Mouse (Mus musculus) forebrain, embryonic 13.5 days (tissue): ENCODE results near the gene Krtap4-16. TPM values are rescaled to one million over a fixed set of nuclear protein-coding genes. Genes with fewer than 3 reads are reported as not detected.

Experiments
- polyA plus RNA-seq: library from polyadenylated mRNA; unstranded; fragments of >200 nt; fragmentation: Nextera tagmentation; extraction: Ambion mirVana; gene quantifications from 2 replicates; pipeline ENCODE4 v1.2.1, GENCODE M21; 2015

Krtap4-16 gene
- polyA plus RNA-seq, 1 experiment from 2014 or later, result not detected

Other genes with a start within 250 kb of the Krtap4-16 start
- gene Gm11938, start 248.3 kb downstream of the Krtap4-16 start, polyA plus RNA-seq, result not detected in 2 replicates
- not detected in 2 replicates for gene Gm11937, start 241.4 kb downstream of the Krtap4-16 start, polyA plus RNA-seq
- gene Krtap2-4, start 236.8 kb downstream of the Krtap4-16 start, polyA plus RNA-seq, result not detected in 2 replicates
- not detected in 2 replicates for gene Gm11562, start 231.2 kb downstream of the Krtap4-16 start, polyA plus RNA-seq
- gene Krtap4-1, start 223.4 kb downstream of the Krtap4-16 start, polyA plus RNA-seq, result not detected in 2 replicates
- not detected in 2 replicates for gene Krtap4-2, start 216.5 kb downstream of the Krtap4-16 start, polyA plus RNA-seq
- not detected in 2 replicates for gene Krtap4-7, start 207.5 kb downstream of the Krtap4-16 start, polyA plus RNA-seq
- gene Gm11555, start 201.4 kb downstream of the Krtap4-16 start, polyA plus RNA-seq, result not detected in 2 replicates
- not detected in 2 replicates for gene Gm11563, start 192.6 kb downstream of the Krtap4-16 start, polyA plus RNA-seq
- not detected in 2 replicates for gene Krtap4-6, start 185.6 kb downstream of the Krtap4-16 start, polyA plus RNA-seq
- not detected in 2 replicates for gene Gm14190, start 160.9 kb downstream of the Krtap4-16 start, polyA plus RNA-seq
- not detected in 2 replicates for gene Gm14180, start 117.3 kb downstream of the Krtap4-16 start, polyA plus RNA-seq
- not detected in 2 replicates for gene Gm11595, start 78.7 kb downstream of the Krtap4-16 start, polyA plus RNA-seq
- not detected in 2 replicates for gene Krtap4-8, start 70.9 kb downstream of the Krtap4-16 start, polyA plus RNA-seq
- gene Krtap4-9, start 66.4 kb downstream of the Krtap4-16 start, polyA plus RNA-seq, result not detected in 2 replicates
- gene Gm11596, start 58.1 kb downstream of the Krtap4-16 start, polyA plus RNA-seq, result not detected in 2 replicates
- not detected in 2 replicates for gene Gm11569, start 52.7 kb downstream of the Krtap4-16 start, polyA plus RNA-seq
- gene Gm11554, start 47.2 kb downstream of the Krtap4-16 start, polyA plus RNA-seq, result not detected in 2 replicates
- gene Krtap4-13, start 41.7 kb downstream of the Krtap4-16 start, polyA plus RNA-seq, result not detected in 2 replicates
- gene Gm11564, start 35.9 kb downstream of the Krtap4-16 start, polyA plus RNA-seq, result not detected in 2 replicates
- gene 2300003K06Rik, start 13.5 kb downstream of the Krtap4-16 start, polyA plus RNA-seq, result not detected in 2 replicates
- gene Gm11568, start 6.3 kb upstream of the Krtap4-16 start, polyA plus RNA-seq, result not detected in 2 replicates
- not detected in 2 replicates for gene Gm11559, start 12.9 kb upstream of the Krtap4-16 start, polyA plus RNA-seq
- gene Krtap9-1, start 21.8 kb upstream of the Krtap4-16 start, polyA plus RNA-seq, result not detected in 2 replicates
- not detected in 2 replicates for gene Gm11567, start 27.6 kb upstream of the Krtap4-16 start, polyA plus RNA-seq
- gene Krtap31-1, start 56.3 kb upstream of the Krtap4-16 start, polyA plus RNA-seq, result not detected in 2 replicates
- gene Gm11565, start 63.1 kb upstream of the Krtap4-16 start, polyA plus RNA-seq, result not detected in 2 replicates
- gene Krtap31-2, start 84.7 kb upstream of the Krtap4-16 start, polyA plus RNA-seq, result not detected in 2 replicates
- not detected in 2 replicates for gene Krtap9-5, start 96.9 kb upstream of the Krtap4-16 start, polyA plus RNA-seq
- not detected in 2 replicates for gene Krtap29-1, start 127.4 kb upstream of the Krtap4-16 start, polyA plus RNA-seq
- not detected in 2 replicates for gene Krtap16-1, start 135.0 kb upstream of the Krtap4-16 start, polyA plus RNA-seq
- not detected in 2 replicates for gene Krtap17-1, start 142.4 kb upstream of the Krtap4-16 start, polyA plus RNA-seq
- gene Krt33a, start 164.6 kb upstream of the Krtap4-16 start, polyA plus RNA-seq, result not detected in 2 replicates
- gene Krt33b, start 178.3 kb upstream of the Krtap4-16 start, polyA plus RNA-seq, result not detected in 2 replicates
- gene Krt34, start 189.9 kb upstream of the Krtap4-16 start, polyA plus RNA-seq, result not detected in 2 replicates
- not detected in 2 replicates for gene Krt31, start 198.9 kb upstream of the Krtap4-16 start, polyA plus RNA-seq
- not detected in 2 replicates for gene Krt32, start 236.6 kb upstream of the Krtap4-16 start, polyA plus RNA-seq
- not detected in 2 replicates for gene Krt35, start 244.6 kb upstream of the Krtap4-16 start, polyA plus RNA-seq